Mouse (Mus musculus): ENCODE measurements at regions not wholly inside any gene's neighbourhood (a gene's known extent, or its start where the extent isn't known, plus 50 kb on each side); places are given as distances from the start of the nearest gene placed in this dataset.

DNA sequence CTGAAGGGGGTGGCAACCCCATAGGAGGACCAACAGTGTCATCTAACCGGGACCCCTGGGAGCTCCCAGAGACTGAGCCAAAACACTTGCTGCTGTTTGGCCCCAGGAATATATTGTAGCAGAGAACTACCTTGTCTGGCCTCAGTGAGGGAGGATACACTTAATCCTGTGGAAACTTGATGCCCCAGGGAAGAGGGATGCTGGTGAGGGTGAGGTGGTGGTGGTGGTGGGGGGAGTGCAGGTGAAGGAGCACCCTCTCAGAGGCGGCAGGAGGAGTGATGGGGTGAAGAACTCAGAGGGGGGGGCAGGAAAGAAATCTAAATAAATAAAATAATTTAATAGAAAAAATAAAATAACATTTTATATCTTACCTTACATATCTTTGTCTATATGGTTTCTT, 959.6 kb upstream of the Celf2 start:
- Histone ChIP-seq H3K27ac (ENCODE audit: insufficient read depth, low read length) (no peak overlapping the region), H3K9ac (ENCODE audit: low read depth, poor library complexity, severe bottlenecking) (no peak overlapping the region)

DNA sequence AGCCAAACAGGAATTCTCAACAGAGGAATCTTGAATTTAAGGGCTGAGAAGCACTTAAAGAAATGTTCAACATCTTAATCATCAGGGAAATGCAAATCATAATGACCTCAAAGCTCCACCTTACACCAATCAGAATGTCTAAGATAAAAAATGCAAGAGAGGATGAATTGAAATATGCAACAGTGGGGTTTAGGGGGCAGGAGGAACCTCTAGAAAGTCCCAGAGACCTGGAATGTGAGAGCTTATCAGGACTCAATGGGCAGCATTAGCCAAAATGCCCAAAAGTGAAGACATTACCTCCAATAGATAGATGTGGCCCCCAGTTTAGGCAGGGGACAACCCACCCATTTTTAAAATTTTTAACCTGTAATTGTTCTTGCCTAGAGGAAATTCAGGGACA, 959.0 kb upstream of the Celf2 start:
- TF ChIP-seq EP300 (IDR thresholded peaks at IDR 0.05; ENCODE audit: insufficient read depth, low read depth, low read length) (no peak), CTCF (IDR thresholded peaks at IDR 0.05; ENCODE audit: low read depth, low read length) (no peak), POLR2A (IDR thresholded peaks at IDR 0.05; ENCODE audit: insufficient read depth, low read length) (no peak)
- Histone ChIP-seq H3K9ac (ENCODE audit: low read depth, poor library complexity, severe bottlenecking) (no peak overlapping the region), H3K27ac (ENCODE audit: insufficient read depth, low read length) (no peak overlapping the region), H3K27me3 (ENCODE audit: control insufficient read depth, insufficient read depth, low read length, poor library complexity, severe bottlenecking) (no peaks in the 10 kb centered on the region), H3K4me3 (ENCODE audit: low read depth, low read length) (no peak overlapping the region), H3K9me3 (replicated peaks; ENCODE audit: control insufficient read depth, insufficient read depth, low read length, poor library complexity, severe bottlenecking) (no peaks in the 10 kb centered on the region), H3K4me1 (ENCODE audit: control insufficient read depth, insufficient read depth, low read length) (no peaks in the 10 kb centered on the region), H3K36me3 (ENCODE audit: control insufficient read depth, insufficient read depth, low read length, poor library complexity, severe bottlenecking) (no peaks in the 10 kb centered on the region)

More for the DNA sequence above, 959.6 kb upstream of the Celf2 start:
- H3K36me3 ChIP-seq (ENCODE audit: control insufficient read depth, insufficient read depth, low read length, poor library complexity, severe bottlenecking) = no peaks in the 10 kb centered on the region
- H3K9me3 ChIP-seq (replicated peaks; ENCODE audit: control insufficient read depth, insufficient read depth, low read length, poor library complexity, severe bottlenecking) = no peaks in the 10 kb centered on the region
- no peaks in the 10 kb centered on the region for H3K27me3 ChIP-seq (ENCODE audit: control insufficient read depth, insufficient read depth, low read length, poor library complexity, severe bottlenecking)
- no peaks in the 10 kb centered on the region for H3K4me1 ChIP-seq (ENCODE audit: control insufficient read depth, insufficient read depth, low read length)
- TF ChIP-seq EP300 (IDR thresholded peaks at IDR 0.05; ENCODE audit: insufficient read depth, low read depth, low read length) = no peak
- TF ChIP-seq POLR2A (IDR thresholded peaks at IDR 0.05; ENCODE audit: insufficient read depth, low read length) = no peak
- no peak for TF ChIP-seq CTCF (IDR thresholded peaks at IDR 0.05; ENCODE audit: low read depth, low read length)
- no peak overlapping the region for H3K4me3 ChIP-seq (ENCODE audit: low read depth, low read length)

DNA sequence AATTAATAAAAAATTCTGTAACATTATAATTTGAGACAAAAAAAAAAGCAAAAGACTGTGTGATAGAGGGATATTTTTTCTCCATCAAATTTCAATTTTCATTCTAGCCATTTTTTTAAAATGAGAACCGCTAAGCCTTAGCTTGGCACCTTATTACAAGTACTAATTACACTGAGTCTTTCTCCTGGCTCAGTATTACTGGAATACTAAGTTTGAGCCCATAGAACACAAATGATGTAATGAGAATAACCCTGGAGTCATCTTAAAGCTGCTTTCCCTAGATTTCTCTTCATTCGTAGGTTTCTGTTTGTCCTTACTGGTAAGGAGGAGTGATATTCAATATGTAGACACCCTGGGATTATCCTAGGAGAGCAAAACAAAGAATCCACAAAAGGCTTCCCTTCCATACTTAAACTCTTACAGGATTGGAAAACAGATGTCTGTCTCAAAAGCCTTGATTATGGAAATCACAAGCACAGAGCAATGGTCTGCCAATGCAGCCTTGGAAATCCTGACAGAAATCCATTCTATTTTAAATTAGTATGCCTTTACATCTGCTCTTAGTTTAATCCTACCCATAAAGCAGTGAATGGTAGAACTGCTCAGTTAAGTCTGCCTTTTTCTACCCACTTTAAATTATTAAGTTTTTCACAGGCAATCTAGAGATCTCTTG, 958.3 kb upstream of the Celf2 start:
- H3K27me3 ChIP-seq (ENCODE audit: control insufficient read depth, insufficient read depth, low read length, poor library complexity, severe bottlenecking) = no peaks in the 10 kb centered on the region
- no peak overlapping the region for H3K9ac ChIP-seq (ENCODE audit: low read depth, poor library complexity, severe bottlenecking)
- TF ChIP-seq EP300 (IDR thresholded peaks at IDR 0.05; ENCODE audit: insufficient read depth, low read depth, low read length) (no peak), POLR2A (IDR thresholded peaks at IDR 0.05; ENCODE audit: insufficient read depth, low read length) (no peak), CTCF (IDR thresholded peaks at IDR 0.05; ENCODE audit: low read depth, low read length) (no peak)
- no peak overlapping the region for H3K4me3 ChIP-seq (ENCODE audit: low read depth, low read length)
- no peaks in the 10 kb centered on the region for H3K9me3 ChIP-seq (replicated peaks; ENCODE audit: control insufficient read depth, insufficient read depth, low read length, poor library complexity, severe bottlenecking)
- H3K27ac ChIP-seq (ENCODE audit: insufficient read depth, low read length) = no peak overlapping the region
- no peaks in the 10 kb centered on the region for H3K36me3 ChIP-seq (ENCODE audit: control insufficient read depth, insufficient read depth, low read length, poor library complexity, severe bottlenecking)
- no peaks in the 10 kb centered on the region for H3K4me1 ChIP-seq (ENCODE audit: control insufficient read depth, insufficient read depth, low read length)

DNA sequence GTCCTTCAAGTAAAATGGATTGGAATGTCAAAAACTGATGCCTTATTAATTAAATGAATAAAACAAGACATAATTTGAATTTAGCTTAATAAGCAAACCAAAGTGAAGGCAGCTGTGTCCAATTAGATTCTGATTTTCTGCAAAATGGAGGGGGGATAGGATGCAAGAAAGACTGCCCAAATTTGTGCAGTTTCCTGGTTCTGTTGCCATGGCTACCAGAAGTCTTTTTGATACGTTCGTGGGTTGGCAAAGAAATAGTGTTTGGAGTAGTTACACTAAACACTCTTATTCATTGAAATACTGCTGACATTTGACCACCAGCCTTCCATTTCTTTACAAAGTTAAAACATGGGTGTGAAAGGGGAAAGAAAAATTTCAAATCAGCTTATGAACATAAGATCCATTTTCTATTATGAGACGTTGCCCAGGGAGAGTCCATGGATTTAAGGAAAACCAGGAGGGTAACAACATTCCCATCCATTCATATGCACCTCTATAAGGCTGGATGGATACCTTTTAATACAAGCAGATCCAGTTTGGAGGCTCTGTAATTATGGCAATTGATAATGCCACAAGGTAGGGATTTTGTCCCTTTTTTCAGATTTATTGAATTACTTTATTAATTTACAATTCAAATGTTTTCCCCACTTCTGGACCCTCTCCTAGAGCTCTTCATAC, 943.3 kb upstream of the Celf2 start:
- no peaks in the 10 kb centered on the region for H3K4me1 ChIP-seq (ENCODE audit: control insufficient read depth, insufficient read depth, low read length)
- TF ChIP-seq POLR2A (IDR thresholded peaks at IDR 0.05; ENCODE audit: insufficient read depth, low read length) = no peak
- H3K4me3 ChIP-seq (ENCODE audit: low read depth, low read length) = no peak overlapping the region
- no peaks in the 10 kb centered on the region for H3K27me3 ChIP-seq (ENCODE audit: control insufficient read depth, insufficient read depth, low read length, poor library complexity, severe bottlenecking)
- no peak overlapping the region for H3K9ac ChIP-seq (ENCODE audit: low read depth, poor library complexity, severe bottlenecking)
- H3K36me3 ChIP-seq (ENCODE audit: control insufficient read depth, insufficient read depth, low read length, poor library complexity, severe bottlenecking) = no peaks in the 10 kb centered on the region
- no peaks in the 10 kb centered on the region for H3K9me3 ChIP-seq (replicated peaks; ENCODE audit: control insufficient read depth, insufficient read depth, low read length, poor library complexity, severe bottlenecking)
- no peak overlapping the region for H3K27ac ChIP-seq (ENCODE audit: insufficient read depth, low read length)

DNA sequence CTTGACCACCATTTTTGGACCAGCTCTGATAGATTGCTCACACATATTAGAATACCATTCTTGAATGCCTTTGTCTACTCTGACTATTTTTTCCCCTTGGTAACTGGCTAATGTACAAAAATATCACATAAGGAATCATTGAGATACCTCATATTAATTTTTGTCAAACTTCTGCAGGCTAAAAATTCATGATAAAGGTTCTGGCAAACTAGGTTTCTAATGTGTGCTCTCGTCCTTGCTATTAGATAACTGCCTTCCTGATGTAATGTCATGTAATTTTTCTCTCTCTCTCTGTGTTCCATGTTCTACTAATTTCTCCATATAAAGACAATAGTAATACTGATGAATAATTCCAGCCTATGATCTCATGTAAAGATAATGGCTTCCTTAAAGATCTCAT, 931.9 kb upstream of the Celf2 start:
- Histone ChIP-seq H3K4me3 (ENCODE audit: low read depth, low read length) (no peak overlapping the region), H3K27me3 (ENCODE audit: control insufficient read depth, insufficient read depth, low read length, poor library complexity, severe bottlenecking) (no peaks in the 10 kb centered on the region), H3K9ac (ENCODE audit: low read depth, poor library complexity, severe bottlenecking) (no peak overlapping the region), H3K27ac (ENCODE audit: insufficient read depth, low read length) (no peak overlapping the region), H3K36me3 (ENCODE audit: control insufficient read depth, insufficient read depth, low read length, poor library complexity, severe bottlenecking) (no peaks in the 10 kb centered on the region), H3K4me1 (ENCODE audit: control insufficient read depth, insufficient read depth, low read length) (no peaks in the 10 kb centered on the region), H3K9me3 (replicated peaks; ENCODE audit: control insufficient read depth, insufficient read depth, low read length, poor library complexity, severe bottlenecking) (no peaks in the 10 kb centered on the region)
- TF ChIP-seq EP300 (IDR thresholded peaks at IDR 0.05; ENCODE audit: insufficient read depth, low read depth, low read length) = no peak
- TF ChIP-seq CTCF (IDR thresholded peaks at IDR 0.05; ENCODE audit: low read depth, low read length) = no peak
- no peak for TF ChIP-seq POLR2A (IDR thresholded peaks at IDR 0.05; ENCODE audit: insufficient read depth, low read length)

DNA sequence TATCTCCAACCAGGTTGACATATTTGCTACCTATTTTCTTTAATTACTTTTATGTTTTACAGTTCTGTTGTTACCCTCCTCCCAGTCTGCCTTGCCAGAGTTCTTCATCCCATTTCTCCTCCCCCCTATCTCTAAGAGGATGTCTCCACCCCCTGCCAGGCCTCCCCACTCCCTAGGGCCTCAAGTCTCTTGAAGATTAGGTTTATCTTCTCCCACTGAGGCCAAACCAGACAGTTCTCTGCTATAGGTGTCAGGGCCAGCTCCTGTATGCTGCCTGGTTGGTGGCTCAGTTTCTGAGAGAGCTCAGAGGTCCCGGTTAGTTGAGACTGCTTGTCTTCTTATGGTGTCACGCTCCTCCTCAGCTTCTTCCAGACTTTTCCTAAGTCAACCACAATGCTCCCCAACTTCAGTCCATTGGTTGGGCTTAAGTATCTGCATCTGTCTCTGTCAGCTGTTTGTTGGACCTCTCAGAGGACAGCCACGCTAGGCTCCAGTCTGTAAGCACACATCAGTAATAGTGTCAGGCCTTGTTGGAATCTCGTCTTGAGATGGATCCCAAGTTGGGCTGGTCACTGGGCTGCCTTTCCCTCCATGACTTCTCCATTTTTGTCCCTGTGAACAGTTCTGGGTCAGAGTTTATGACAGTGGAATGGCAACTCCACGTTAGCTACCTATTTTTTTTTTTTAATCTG, 920.4 kb upstream of the Celf2 start:
- H3K4me1 ChIP-seq (ENCODE audit: control insufficient read depth, insufficient read depth, low read length) = no peaks in the 10 kb centered on the region
- H3K9me3 ChIP-seq (replicated peaks; ENCODE audit: control insufficient read depth, insufficient read depth, low read length, poor library complexity, severe bottlenecking) = no peaks in the 10 kb centered on the region
- H3K9ac ChIP-seq (ENCODE audit: low read depth, poor library complexity, severe bottlenecking) = no peak overlapping the region
- no peak overlapping the region for H3K4me3 ChIP-seq (ENCODE audit: low read depth, low read length)
- no peak for TF ChIP-seq CTCF (IDR thresholded peaks at IDR 0.05; ENCODE audit: low read depth, low read length)
- TF ChIP-seq POLR2A (IDR thresholded peaks at IDR 0.05; ENCODE audit: insufficient read depth, low read length) = no peak
- TF ChIP-seq EP300 (IDR thresholded peaks at IDR 0.05; ENCODE audit: insufficient read depth, low read depth, low read length) = no peak
- H3K36me3 ChIP-seq (ENCODE audit: control insufficient read depth, insufficient read depth, low read length, poor library complexity, severe bottlenecking) = no peaks in the 10 kb centered on the region
- no peak overlapping the region for H3K27ac ChIP-seq (ENCODE audit: insufficient read depth, low read length)
- no peaks in the 10 kb centered on the region for H3K27me3 ChIP-seq (ENCODE audit: control insufficient read depth, insufficient read depth, low read length, poor library complexity, severe bottlenecking)
